ENCODE assay signal across 20 mouse cellular contexts in genomic region chr8:26888050-26888449, GRCm38 (mm10).
DNase-seq lines count a peak whose midpoint lies in the region; ATAC-seq and TF ChIP-seq lines count a peak whose summit lies in the region.
"Had no signal": no experiment of that assay in that cellular context is flagged by ENCODE, and none has a peak within 500 bp of the region (broad histone marks: within the 10 kb centered on the region; RNA-seq: fewer than 3 reads in every experiment).

No protein-coding gene starts in this region.

- no peak for TF ChIP-seq EP300 in stomach, postnatal 0 days (optimal IDR thresholded peaks at IDR 0.05)

- no peaks in the 10 kb centered on the region for H3K9me3 ChIP-seq in intestine, embryonic 15.5 days
- H3K9me3 ChIP-seq in intestine, postnatal 0 days (ENCODE audit: control insufficient read depth) = no peaks in the 10 kb centered on the region
- H3K9me3 ChIP-seq in stomach, postnatal 0 days (ENCODE audit: control insufficient read depth, low read length) = no peaks in the 10 kb centered on the region
- H3K9me3 ChIP-seq in forebrain, embryonic 12.5 days = no peaks in the 10 kb centered on the region
- H3K9me3 ChIP-seq: G1E; hindbrain, embryonic 13.5 days; limb, embryonic 12.5 days; liver, embryonic 13.5 days; midbrain, embryonic 10.5 days; neural tube, embryonic 12.5 days had no signal

- no peaks in the 10 kb centered on the region for H3K27me3 ChIP-seq in intestine, embryonic 15.5 days (replicated peaks)
- H3K27me3 ChIP-seq in intestine, postnatal 0 days (replicated peaks; ENCODE audit: control insufficient read depth, insufficient read depth, low read length) = no peaks in the 10 kb centered on the region
- no peaks in the 10 kb centered on the region for H3K27me3 ChIP-seq in stomach, postnatal 0 days (ENCODE audit: control insufficient read depth, insufficient read depth, low read length)
- H3K27me3 ChIP-seq in forebrain, embryonic 12.5 days = no peaks in the 10 kb centered on the region
- H3K27me3 ChIP-seq: liver, embryonic 13.5 days had no signal

- no peak overlapping the region for H3K27ac ChIP-seq in intestine, embryonic 15.5 days
- H3K27ac ChIP-seq in intestine, postnatal 0 days (ENCODE audit: low read depth, low read length) = no peak overlapping the region
- H3K27ac ChIP-seq in stomach, postnatal 0 days (replicated peaks) = no peak overlapping the region; the same call in 1 of the 2 replicates
- H3K27ac ChIP-seq in forebrain, embryonic 12.5 days = no peak overlapping the region
- H3K27ac ChIP-seq: hindbrain, embryonic 13.5 days; limb, embryonic 12.5 days; liver, embryonic 13.5 days; midbrain, embryonic 10.5 days; neural tube, embryonic 12.5 days had no signal

- no peak overlapping the region for H3K4me3 ChIP-seq in intestine, embryonic 15.5 days (replicated peaks)
- H3K4me3 ChIP-seq in intestine, postnatal 0 days (ENCODE audit: low read depth, low read length) = no peak overlapping the region
- H3K4me3 ChIP-seq in stomach, postnatal 0 days (ENCODE audit: low read depth, low read length) = no peak overlapping the region
- H3K4me3 ChIP-seq in forebrain, embryonic 12.5 days (replicated peaks) = no peak overlapping the region
- H3K4me3 ChIP-seq: hindbrain, embryonic 13.5 days; limb, embryonic 12.5 days; liver, embryonic 13.5 days; midbrain, embryonic 10.5 days; neural tube, embryonic 12.5 days had no signal

- H3K4me2 ChIP-seq in intestine, embryonic 15.5 days (replicated peaks) = no peak overlapping the region
- no peak overlapping the region for H3K4me2 ChIP-seq in intestine, postnatal 0 days (replicated peaks; ENCODE audit: low read depth)
- H3K4me2 ChIP-seq in stomach, postnatal 0 days (replicated peaks; ENCODE audit: low read depth) = no peak overlapping the region
- no peak overlapping the region for H3K4me2 ChIP-seq in forebrain, embryonic 12.5 days
- H3K4me2 ChIP-seq: hindbrain, embryonic 13.5 days; limb, embryonic 12.5 days; liver, embryonic 13.5 days; neural tube, embryonic 12.5 days had no signal

- WGBS in intestine, embryonic 15.5 days = 65% methylated on average over 3 of the region's 3 CpGs
- 74% methylated on average over 3 of the region's 3 CpGs for WGBS in intestine, postnatal 0 days
- WGBS in stomach, postnatal 0 days = 52% methylated on average over 3 of the region's 3 CpGs
- WGBS in forebrain, embryonic 12.5 days = 82% methylated on average over 3 of the region's 3 CpGs

- H3K36me3 ChIP-seq in intestine, embryonic 15.5 days = no peaks in the 10 kb centered on the region
- H3K36me3 ChIP-seq in intestine, postnatal 0 days (ENCODE audit: control insufficient read depth, insufficient read depth) = no peaks in the 10 kb centered on the region
- no peaks in the 10 kb centered on the region for H3K36me3 ChIP-seq in stomach, postnatal 0 days (ENCODE audit: control insufficient read depth, insufficient read depth, low read length)
- H3K36me3 ChIP-seq in forebrain, embryonic 12.5 days (replicated peaks) = no peaks in the 10 kb centered on the region
- H3K36me3 ChIP-seq: G1E; hindbrain, embryonic 13.5 days; limb, embryonic 12.5 days; liver, embryonic 13.5 days; midbrain, embryonic 10.5 days; neural tube, embryonic 12.5 days had no signal

- H3K4me1 ChIP-seq in intestine, embryonic 15.5 days (replicated peaks) = peaks cover 18% of the 10 kb centered on the region
- no peaks in the 10 kb centered on the region; the same call in 1 of the 2 replicates for H3K4me1 ChIP-seq in intestine, postnatal 0 days (replicated peaks; ENCODE audit: control insufficient read depth, insufficient read depth, low read length)
- H3K4me1 ChIP-seq in stomach, postnatal 0 days (replicated peaks; ENCODE audit: control insufficient read depth, insufficient read depth) = no peaks in the 10 kb centered on the region
- H3K4me1 ChIP-seq in forebrain, embryonic 12.5 days = peaks cover 6% of the 10 kb centered on the region; the same call in 1 of the 2 replicates
- H3K4me1 ChIP-seq: liver, embryonic 13.5 days had no signal

- TF ChIP-seq CTCF in intestine, postnatal 0 days (IDR thresholded peaks at IDR 0.05; ENCODE audit: low read depth) = no peak
- no peak for TF ChIP-seq CTCF in stomach, postnatal 0 days (IDR thresholded peaks at IDR 0.05; ENCODE audit: low read depth)

- peak; percentile 54 to 59 for DNase-seq in spleen, postnatal 36 days (ENCODE audit: low spot score in 2 of 2)
- DNase-seq in spleen, postnatal 10 days (ENCODE audit: low spot score in 2 of 2) = no peak
- DNase-seq in stomach, postnatal 0 days (ENCODE audit: low spot score) = no peak
- no peak for DNase-seq in adrenal gland, postnatal 36 days
- DNase-seq: cerebellum, adult 11 months; cerebellum, postnatal 25 days; heart, adult 18-20 months; kidney, adult 11 months; liver, embryonic 13.5 days; right cerebral cortex, postnatal 14 days had no signal

- no peak overlapping the region for H3K9ac ChIP-seq in intestine, embryonic 15.5 days
- H3K9ac ChIP-seq in intestine, postnatal 0 days (ENCODE audit: low read depth, low read length) = no peak overlapping the region
- no peak overlapping the region for H3K9ac ChIP-seq in stomach, postnatal 0 days (ENCODE audit: low read length)
- no peak overlapping the region for H3K9ac ChIP-seq in forebrain, embryonic 12.5 days
- H3K9ac ChIP-seq: hindbrain, embryonic 13.5 days; limb, embryonic 12.5 days; liver, embryonic 13.5 days; neural tube, embryonic 12.5 days had no signal

- ATAC-seq in intestine, embryonic 15.5 days = 0 out of 2 replicates have a peak, but pooled peaks have one; percentile 29
- no peak; the same call in 1 of the 2 replicates for ATAC-seq in intestine, postnatal 0 days
- ATAC-seq in hematopoietic stem cell, adult 5-6 weeks (replicated peaks in 1 of 2; ENCODE audit: insufficient read depth in 1 of 2, low FRiP score in 2 of 2, low TSS enrichment in 1 of 2, low read depth in 1 of 2, poor library complexity in 2 of 2, severe bottlenecking in 2 of 2) = peak; percentile 24 to 39; a peak in 2 of 4 replicates
- ATAC-seq in stomach, postnatal 0 days (ENCODE audit: low FRiP score, low TSS enrichment) = peak; percentile 59
- ATAC-seq in forebrain, embryonic 12.5 days (ENCODE audit: low FRiP score) = no peak
- ATAC-seq: forebrain, embryonic 14.5 days had no signal

Comparison
In these comparisons a context has a peak if more than half of its experiments do, and no peak if none do; other contexts are left out.
1. ATAC-seq: peak in intestine, embryonic 15.5 days (single experiment), hematopoietic stem cell, adult 5-6 weeks (2 of 2) and stomach, postnatal 0 days (single experiment); none in intestine, postnatal 0 days (single experiment) and forebrain, embryonic 12.5 days (single experiment).
2. DNase-seq: peak in spleen, postnatal 36 days (2 of 2); none in spleen, postnatal 10 days (0 of 2), stomach, postnatal 0 days (single experiment) and adrenal gland, postnatal 36 days (0 of 2).